Mouse (Mus musculus): Measurements from ENCODE around the gene Ncs1. TPM values are rescaled to one million over a fixed set of nuclear protein-coding genes. Genes with fewer than 3 reads are reported as not detected.

Ncs1 gene
- total RNA-seq, 2 experiments from 2014 or later = 3.9 to 7.8 TPM

DNA sequence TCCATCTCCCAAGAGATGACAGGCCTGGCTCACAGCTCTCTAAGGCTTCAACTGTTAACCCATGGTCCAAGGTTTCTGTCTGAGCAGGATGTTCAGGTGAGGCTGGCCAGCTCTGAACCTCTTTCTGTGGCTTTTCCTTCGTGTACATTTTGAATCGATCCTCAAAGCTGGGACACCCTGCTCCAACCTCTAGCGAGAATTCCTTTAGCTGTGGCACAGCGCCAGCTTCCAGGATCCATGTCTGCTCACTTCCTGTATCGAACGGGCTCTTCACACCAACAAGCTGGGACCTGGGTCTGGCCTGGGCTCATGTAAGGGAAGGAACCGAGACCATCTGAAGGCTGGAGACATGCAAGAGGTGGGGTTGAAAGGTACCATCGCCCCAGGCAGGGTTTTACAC, 1.4 kb upstream of the Ncs1 start:
- DNase-seq = no peak

DNA sequence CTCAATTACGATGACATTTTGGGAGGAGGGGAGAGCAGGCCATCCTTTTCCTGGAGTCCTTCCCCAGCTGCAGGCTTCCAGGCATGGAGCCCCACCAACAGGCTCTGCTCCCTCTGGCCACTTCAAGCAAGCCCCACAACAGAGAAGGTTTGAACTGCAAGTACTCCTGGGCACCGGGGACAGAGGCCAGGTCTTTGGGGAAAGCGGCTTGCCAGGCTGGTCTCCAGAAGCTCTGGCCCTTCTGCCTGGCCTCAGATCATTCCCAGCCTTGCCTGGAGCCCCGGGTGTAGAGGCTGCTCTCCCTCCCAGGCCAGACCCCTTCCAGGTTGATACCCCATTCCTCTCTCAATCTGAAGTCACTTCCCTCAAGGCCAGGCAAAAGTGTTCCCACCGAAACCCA, 572 bp upstream of the Ncs1 start:
- no peak for DNase-seq

DNA sequence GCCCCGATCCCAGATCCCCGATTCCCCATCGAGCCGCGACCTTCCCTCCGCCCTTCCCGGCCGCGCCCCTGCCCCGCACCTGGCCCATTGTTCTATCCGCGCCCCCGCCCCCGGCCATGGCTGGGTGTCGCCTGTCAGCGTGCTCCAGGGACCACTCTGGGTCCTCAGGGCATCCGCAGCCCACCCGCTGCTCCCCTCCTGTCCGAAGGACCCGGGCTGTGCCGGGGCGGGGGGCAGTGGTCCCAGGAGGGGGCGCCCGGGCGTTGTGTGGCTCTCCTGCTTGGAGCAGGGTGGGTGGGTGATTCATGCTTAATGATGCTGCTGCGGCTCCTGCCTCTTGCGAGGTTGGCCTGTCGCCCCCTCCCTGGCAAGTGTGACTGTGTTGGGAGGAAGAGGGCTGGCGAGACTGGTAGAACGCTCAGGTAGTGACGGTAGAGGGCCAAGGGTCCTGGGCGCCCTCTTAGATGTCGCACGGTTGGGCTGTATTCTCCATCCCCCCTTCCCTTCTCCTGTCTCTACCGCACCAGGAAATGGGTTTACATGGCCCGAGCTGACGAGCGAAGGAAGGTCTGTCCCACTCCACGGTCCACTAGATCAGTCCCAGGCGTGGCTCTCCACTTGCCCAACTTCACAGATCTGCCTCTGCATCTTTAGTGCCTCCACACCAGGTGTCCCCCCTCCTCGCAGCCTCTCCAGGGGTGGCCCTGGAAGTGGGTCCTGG, 788 bp downstream of the Ncs1 start:
- DNase-seq = peak in 1 of 2 experiments; percentile 18

DNA sequence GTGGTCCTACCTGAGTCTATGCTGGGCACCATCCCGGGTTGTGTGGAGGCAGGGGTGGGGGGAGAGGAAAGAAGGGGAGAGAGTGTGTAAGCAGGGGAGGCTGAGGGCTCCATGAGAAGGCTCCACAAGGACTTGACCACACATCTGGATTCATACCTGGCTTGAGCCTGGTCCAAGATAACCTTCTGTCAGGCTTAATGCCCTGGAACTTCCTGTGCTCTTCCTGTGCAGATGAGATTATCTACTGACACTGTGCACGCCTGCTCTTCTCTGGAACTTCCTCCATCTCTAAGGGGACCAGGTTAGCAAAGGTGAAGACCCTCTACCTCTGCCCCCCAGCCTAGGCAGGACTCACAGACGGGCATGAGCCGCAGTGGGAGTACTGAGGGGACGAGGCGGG, 3.2 kb downstream of the Ncs1 start:
- DNase-seq = no peak

DNA sequence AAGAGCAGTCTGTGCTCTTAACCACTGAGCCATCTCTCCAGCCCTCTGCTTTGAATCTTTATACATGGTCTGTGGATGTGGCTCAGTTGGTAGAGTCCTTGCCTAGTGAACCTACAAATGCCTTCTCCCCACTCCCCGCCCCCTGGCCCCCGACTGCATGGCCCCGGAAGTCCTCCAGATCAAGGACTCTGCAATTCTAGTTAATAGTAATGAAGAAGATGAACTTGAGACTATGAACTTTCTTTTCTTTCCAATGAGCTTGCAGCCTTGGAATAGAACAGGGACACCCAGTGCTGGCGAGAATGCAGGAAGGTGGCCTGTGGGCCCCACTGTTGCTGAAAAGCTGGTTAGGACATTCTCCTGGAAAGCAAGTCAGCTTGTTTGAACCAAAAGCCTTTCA, 6.5 kb downstream of the Ncs1 start:
- DNase-seq = no peak

DNA sequence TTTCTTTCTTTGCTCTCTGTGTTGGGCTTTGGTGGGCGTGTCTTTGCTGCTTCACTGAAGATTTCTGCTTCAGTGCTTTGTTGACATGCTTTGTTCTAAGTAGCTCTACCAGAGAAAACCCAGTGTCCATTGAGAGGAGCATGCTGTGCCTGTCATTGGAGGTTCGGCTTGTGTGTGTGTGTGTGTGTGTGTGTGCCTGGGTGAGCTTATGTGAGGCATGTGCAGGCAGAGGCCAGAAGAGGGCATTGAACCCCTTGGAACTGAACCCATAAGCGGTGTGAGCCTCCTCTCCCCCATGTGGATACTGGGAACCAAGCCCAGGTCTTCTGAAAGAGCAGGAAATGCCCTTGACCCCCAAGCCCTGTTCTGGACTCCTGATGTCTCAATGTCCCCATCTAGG, 7.8 kb downstream of the Ncs1 start:
- DNase-seq = no peak

DNA sequence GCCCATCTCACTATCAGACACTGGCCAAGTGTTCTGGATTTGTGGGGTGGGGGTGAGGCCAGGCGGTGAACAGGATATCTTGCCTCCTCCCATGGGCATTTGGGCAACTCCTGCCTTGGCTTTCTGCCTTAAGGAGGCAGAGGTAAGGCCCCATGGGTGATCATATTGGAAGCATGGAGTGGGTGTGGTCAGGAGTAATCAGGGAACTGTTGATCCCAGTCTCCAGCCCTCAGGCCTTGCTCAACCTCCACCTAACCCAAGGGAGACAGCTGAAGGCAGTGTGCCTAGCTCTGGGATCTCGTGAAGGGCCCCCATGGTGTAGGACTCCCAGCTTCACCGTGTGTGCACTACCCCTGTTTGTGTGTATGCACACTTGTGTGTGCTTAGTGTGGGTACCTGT, 9.2 kb downstream of the Ncs1 start:
- DNase-seq = no peak

DNA sequence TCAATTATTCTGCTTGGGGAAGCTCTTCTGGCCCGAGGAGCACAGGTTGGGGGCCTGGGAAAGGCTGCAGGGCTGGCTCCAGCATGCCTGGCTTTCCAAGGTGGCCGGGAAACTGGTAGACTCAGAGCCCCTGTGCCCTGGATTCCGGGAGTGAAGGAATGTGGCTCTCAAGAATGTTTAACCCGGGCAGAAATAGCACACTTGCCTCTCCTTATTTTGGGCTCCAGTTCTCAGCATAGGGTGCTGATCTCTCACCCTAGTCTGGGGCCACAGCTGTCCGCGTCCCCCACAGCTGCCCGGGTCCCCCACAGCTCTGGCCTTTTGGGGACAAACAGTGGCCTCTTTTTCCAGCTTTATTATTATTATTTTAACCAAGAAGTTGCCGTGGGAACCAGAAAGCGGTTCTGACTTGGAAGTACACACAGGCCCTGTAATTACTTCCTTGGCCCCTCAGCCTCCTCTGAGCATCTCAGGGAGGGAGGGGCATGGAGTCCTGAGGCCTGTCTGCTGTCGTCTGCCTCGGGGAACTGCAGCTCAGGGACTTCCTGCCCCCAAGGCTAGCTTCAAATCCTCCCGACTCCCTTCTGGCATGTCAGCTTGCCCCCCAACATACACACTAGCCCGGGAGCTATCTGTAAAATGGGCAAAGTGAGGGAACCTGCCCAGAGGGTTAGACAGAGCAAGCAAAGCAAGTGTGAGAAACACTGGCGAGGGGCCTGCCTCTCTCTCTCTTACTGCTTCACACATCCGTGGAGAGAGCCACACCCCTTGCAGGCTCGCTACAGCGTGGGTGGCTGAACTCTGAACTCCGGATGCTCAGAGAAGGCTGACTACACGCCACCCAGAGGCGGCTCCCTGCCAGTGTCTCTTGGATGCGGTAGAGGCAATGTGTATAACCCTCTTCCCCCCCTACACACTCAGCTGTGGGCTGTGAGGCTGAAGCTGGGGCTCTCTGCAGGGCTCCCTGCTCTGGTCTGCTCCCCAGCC, 10.6 kb downstream of the Ncs1 start:
- peak; percentile 49 to 58 for DNase-seq

DNA sequence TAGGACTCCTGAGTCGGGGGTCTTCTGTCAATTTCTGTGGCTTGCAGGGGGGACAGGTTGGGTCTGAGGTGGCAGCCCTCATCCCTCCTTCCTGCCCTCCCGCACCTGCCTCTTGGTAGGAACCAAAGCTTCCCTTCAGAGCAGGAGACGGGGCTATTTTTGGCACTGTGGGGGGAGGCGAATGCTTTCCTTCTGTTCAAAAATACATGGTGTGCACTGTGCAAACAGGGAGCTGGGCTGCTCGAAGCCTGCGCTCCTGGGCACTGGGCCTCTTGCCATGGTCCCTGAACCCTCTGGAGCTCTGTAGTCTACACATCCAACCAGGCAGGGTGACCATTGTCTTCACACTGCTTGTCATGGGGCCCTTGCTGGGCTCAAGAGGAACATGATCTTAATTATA, 11.5 kb downstream of the Ncs1 start:
- no peak for DNase-seq

DNA sequence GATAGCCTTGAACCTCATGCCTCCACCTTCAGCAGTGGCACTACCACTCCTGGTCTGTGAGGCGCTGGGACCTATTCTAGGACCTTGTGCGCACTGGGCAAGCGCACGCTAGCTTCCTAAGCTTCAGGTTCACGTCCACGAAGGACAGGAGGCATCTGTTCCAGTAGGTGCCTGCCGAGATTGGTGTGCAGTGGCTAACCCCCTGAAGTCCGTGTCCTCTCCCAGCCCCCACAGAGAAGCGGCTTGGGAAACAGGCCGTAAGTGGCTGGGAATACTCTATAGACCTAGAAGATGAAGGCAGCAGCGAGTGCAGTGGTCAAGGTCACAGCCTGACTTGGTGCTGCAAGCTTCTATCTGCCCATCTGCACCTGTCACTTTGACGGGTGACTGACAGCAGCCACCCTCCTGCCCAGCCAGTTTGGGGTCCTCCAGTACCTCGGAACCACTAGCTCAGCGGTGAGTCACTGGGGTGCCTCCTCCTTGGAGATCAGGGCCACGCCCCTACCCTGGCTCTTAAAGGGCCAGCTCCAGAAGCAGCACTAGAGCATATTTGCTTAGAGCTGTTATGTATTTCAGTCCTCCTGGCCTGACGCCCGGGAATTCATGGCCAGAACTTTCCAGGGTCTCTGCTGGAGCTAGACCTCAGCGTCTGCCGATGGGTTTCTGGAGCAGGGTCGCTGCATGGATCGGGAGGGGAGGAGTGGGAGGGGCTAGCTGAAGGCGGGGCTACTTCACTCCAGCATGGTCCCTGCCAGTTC, 13.2 kb downstream of the Ncs1 start:
- peak; percentile 88 to 91 for DNase-seq

DNA sequence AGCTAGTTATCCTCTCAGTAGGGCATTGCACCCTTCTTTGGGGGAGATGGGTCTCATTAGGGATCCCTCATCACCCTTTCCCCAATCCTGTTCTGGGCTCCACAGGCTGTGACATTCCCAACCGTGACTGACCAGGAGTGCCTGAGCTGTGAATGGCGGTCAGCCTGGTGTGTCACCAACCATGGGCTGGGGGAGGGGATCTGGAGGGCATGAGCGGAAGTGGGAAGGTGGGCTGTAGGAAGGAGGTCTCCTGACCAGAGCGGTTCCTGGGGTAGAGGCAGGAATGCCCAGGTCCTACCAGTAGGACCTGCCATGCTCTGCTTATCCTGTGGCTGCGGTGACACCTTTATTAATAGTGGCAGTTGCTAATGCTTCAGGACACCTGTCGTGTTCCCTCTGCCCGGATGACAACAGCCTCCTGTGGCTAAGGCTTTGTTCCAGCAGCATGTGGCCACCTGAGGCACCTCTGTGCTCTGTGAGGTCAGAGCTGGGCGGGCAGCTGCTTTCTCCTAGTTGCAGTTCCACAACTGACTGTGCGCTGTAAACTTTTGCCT, 13.8 kb downstream of the Ncs1 start:
- peak in 1 of 2 experiments; percentile 47 for DNase-seq

DNA sequence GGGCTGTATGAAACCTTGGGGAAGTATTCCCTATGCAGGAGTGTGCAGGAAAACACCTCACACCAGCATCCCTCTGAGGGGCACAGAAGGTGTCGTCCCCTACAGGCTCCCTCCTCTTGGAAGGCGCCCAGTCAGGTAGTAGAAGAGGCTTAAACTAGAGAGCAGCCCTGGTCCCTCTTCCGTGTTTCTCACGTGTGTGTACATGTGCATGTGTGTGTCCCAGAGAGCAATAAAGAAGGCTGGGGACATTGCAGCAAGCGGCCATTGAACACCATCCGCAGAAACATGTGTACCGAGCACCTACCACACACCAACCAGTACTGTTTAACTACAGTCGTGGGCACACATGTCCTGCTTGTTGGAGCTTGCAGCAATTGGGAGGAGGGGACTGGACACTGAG, 14.9 kb downstream of the Ncs1 start:
- DNase-seq = no peak

DNA sequence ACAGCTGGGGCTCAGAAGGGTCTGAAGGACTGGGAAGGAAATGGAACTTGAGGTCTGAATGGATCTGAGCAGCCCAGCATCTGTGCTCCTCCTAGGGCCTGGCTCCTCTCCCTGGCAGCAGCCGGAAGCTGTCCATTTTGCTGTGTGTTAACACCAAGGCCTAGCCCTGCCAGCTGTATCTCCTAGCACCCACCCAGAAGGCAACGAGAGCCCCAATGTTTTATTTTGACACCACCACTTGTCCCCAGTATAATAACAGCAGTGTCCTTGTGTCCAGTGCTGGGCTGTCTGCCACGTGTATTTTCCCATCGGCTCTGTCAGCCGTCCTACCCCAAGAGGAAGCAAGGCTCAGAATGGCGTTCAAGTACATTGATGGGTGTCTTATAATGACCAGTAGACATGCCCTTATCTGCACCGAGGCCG, 17.4 kb downstream of the Ncs1 start:
- no peak for DNase-seq

DNA sequence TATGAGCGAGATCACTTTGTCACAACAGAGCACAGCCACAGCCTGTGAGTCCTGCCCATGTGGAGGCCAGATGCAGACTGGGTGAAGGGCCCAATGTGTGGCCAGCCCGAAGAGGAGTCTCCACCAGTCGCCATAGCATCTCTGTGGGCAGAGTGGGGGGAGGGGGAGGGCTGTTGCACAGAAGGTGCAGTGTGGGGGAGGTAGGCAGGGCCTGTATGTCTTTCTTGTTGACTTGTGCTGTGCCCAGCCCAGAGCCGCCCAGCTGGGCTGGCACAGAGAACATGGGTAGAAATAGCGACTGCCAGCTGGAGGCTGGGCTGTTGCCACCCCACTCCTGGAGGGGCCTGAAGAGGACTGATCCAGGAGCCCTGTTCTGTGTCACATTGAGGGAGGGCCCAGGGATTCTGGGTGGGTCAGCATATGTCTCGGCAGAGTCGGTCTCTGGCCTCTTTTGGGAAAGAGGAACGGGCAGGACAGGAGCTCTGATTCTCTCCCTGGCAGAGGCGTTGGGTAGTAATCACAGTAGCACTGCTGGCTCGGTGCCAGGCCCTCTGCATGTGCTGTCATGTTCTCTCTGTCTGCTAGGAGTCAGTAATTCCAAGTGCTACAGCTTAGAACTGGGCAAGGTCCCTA, 18.2 kb downstream of the Ncs1 start:
- peak; percentile 83 to 90 for DNase-seq

DNA sequence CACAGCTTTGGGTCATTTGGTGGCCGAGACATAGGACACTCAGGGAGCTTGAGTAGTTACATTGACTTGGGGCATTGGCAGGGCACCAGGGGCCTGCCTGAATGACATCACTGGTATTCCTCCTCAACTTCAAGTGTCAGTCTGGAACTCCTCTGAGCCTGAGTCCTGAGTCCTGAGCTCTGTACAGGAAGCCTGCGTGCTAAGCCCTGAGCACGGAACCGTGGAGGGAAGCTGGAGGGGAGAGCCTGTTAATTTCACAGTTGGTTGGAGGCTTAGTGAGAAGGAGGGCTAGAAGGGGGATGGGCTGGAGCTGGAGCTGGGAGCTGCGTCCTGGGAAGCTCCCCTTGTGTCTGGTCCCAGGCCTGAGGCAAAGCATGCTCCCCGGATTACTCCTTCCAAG, 21.8 kb downstream of the Ncs1 start:
- no peak for DNase-seq

DNA sequence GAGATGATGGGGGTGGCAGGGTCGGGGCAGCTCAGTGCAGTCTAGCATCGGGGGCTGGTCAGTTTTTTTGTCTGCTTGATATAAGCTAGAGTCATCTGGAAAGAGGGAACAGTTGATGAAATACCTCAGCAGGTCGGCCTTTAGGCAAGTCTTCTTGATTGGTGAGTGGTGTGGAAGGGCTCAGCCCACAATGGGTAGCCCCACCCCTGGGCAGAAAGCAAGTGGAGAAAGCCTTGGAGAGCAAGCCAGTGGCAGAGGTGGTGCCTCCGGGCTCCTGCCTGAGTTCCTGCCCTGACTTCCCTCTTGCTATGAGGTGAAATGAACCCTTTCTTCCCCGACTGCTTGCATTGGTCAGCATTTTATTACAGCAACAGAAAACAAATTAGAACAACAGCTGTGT, 23.0 kb downstream of the Ncs1 start:
- DNase-seq = no peak

DNA sequence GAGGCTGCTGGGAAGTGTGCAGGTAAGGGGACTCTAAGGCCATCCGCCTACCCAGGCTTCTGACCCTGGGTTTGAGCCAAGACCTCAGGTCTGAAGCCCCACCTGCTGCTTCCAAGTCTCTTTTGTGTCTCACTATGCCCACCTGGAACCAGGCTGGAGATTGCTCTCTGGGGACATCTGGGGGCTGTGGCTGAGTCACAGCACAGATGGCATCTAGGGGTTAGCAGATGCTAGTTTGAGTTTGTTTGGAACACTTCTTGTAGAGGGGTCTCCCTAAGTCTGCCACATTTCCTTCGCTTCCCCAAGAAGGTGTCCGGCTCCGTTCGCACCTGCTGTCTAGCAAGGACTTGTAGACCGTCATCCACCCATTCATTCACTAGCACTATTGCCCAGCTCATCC, 23.6 kb downstream of the Ncs1 start:
- DNase-seq = no peak

DNA sequence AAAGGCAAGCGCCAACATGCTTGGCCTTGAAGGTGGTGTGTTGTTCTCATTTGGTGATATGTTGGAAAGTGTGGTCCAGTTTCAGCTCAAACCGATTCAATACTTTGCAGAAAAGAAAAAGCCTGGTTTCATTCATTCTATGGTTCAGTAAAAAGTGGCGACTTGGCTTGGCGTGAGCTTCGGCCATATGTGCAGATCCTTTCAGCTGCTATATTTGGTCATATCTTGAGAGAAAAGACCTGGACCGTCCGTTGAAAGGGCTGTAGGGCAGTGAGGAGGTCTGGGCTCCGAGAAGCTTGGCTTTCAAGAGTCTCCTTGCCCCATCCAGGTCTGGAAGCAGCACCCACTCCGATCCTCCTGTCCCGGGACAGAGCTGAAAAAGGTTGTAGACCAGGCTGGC, 24.2 kb downstream of the Ncs1 start:
- no peak for DNase-seq

DNA sequence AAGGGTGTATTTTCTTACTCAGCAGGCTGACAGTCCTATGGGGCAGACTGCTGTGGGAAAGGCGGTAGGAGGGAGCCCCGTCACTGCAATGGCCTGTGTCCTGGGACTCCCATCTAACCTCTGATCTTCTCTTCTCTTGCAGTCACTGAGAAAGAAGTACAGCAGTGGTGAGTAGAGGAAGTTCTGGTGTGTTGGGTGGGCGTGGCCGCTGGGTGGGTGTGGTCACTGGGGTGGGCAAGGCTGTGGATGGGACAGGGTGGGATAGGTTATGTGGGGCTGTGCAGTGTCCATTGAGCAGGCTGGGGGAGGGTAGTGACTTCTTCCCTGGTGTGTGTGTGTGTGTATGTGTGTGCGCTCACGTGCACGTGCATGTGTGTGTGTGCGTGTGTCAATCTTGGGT, 24.8 kb downstream of the Ncs1 start:
- DNase-seq = no peak

DNA sequence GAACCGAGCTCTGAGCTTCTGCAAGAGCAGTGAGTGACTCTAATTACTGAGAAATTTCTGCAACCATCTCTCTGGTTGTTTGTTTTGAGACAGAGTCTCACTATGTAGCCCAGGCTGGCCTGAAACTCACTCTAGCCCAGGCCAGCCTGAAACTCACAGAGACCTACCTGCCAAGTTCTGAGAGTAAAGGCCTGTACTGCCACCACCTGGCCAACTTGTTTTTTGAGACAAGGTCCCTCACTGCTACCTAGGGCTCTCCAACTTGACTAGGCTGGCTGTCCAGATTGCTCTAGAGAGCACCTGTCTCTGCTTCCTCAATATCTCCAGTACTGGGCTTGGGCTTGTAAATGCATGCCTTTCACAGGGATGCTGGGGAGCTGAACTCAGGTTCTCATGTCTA, 25.4 kb downstream of the Ncs1 start:
- DNase-seq = no peak

DNA sequence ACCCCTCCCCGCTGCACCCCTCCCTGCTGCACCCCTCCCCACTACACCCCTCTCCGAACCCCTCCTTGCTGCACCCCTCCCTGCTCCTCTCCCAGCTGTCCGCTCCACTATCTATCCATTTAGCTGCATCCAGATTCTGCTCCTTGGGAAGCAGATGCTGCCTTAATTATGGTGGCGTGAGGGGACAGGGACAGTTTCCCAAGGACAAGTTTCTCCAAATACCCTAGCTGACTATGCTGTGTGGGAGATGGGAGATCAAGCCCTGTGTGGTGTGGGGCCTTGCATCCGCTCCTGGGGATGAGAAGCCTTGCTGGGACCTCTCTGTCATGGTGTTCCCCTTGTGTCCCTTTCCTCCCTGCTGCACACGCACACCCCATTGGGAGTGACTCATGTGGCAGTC, 29.4 kb downstream of the Ncs1 start:
- DNase-seq = no peak

DNA sequence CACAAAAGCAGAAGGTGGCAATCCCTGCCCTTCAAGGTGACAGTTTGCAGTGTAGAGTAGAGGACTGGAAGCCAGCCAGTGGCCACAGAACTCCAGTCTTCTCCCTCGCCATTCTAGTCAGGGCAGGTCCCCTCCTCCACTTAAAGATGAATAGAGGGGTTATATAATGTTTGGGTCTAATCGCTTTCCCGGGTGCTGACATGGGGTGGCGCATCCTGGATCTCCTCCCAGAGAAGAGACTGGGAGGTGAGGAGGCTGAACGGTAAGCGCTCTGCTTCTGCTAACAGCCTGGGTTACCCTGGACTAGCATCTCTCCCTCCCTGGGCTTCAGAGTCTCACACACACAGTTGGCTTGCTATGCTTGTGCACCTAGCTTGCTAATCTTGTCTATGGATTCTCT, 32.2 kb downstream of the Ncs1 start:
- no peak for DNase-seq
